Mouse (Mus musculus): ENCODE results near the gene Proser2. TPM values are rescaled to one million over a fixed set of nuclear protein-coding genes. Genes with fewer than 3 reads are reported as not detected.

Proser2 gene
- polyA plus RNA-seq, 1 experiment from 2014 or later = 5.8 TPM

- no peak overlapping the region for H3K9ac ChIP-seq
- no peaks in the 10 kb centered on the region for H3K27me3 ChIP-seq
- ATAC-seq (ENCODE audit: low FRiP score) = no peak
- no peaks in the 10 kb centered on the region for H3K4me1 ChIP-seq (replicated peaks)
- H3K27ac ChIP-seq = no peak overlapping the region
- no peak overlapping the region for H3K4me3 ChIP-seq
- no peak overlapping the region for H3K4me2 ChIP-seq
- H3K9me3 ChIP-seq = no peaks in the 10 kb centered on the region
- WGBS = 76% methylated on average over 10 of the region's 10 CpGs
- peaks cover 5% of the 10 kb centered on the region for H3K36me3 ChIP-seq
Observed at GRCm38 (mm10) chr2:6060071-6060804, 69.8 kb downstream of the Proser2 start.

- no peak overlapping the region for H3K9ac ChIP-seq
- H3K4me2 ChIP-seq = no peak overlapping the region
- WGBS = 95% methylated on average over 2 of the region's 2 CpGs
- H3K27me3 ChIP-seq = no peaks in the 10 kb centered on the region
- no peak overlapping the region for H3K4me3 ChIP-seq
- no peaks in the 10 kb centered on the region for H3K4me1 ChIP-seq (replicated peaks)
- no peak for ATAC-seq (ENCODE audit: low FRiP score)
- no peaks in the 10 kb centered on the region for H3K9me3 ChIP-seq
- H3K27ac ChIP-seq = no peak overlapping the region
- H3K36me3 ChIP-seq = peaks cover 11% of the 10 kb centered on the region
Observed at GRCm38 (mm10) chr2:6059291-6059690, 70.7 kb downstream of the Proser2 start.

GRCm38 (mm10) chr2:6056518-6056917 lies 73.5 kb downstream of the Proser2 start:
- Histone ChIP-seq H3K27me3 (no peaks in the 10 kb centered on the region), H3K4me3 (no peak overlapping the region), H3K9me3 (no peaks in the 10 kb centered on the region), H3K36me3 (peaks cover 27% of the 10 kb centered on the region), H3K27ac (no peak overlapping the region), H3K4me1 (replicated peaks) (no peaks in the 10 kb centered on the region), H3K4me2 (no peak overlapping the region), H3K9ac (no peak overlapping the region)
- WGBS = 93% methylated on average over 3 of the region's 3 CpGs
- ATAC-seq (ENCODE audit: low FRiP score) = no peak

- no peaks in the 10 kb centered on the region for H3K27me3 ChIP-seq
- WGBS = 76% methylated on average over 11 of the region's 11 CpGs
- no peaks in the 10 kb centered on the region for H3K4me1 ChIP-seq (replicated peaks)
- H3K4me3 ChIP-seq = no peak overlapping the region
- no peak overlapping the region for H3K4me2 ChIP-seq
- no peaks in the 10 kb centered on the region for H3K9me3 ChIP-seq
- H3K36me3 ChIP-seq = peaks cover 37% of the 10 kb centered on the region
- H3K9ac ChIP-seq = no peak overlapping the region
- H3K27ac ChIP-seq = no peak overlapping the region
- no peak for ATAC-seq (ENCODE audit: low FRiP score)
Observed at GRCm38 (mm10) chr2:6055466-6055865, 74.5 kb downstream of the Proser2 start.

- H3K27ac ChIP-seq = no peak overlapping the region
- no peaks in the 10 kb centered on the region for H3K4me1 ChIP-seq (replicated peaks)
- no peaks in the 10 kb centered on the region for H3K9me3 ChIP-seq
- WGBS = 92% methylated on average over 3 of the region's 3 CpGs
- no peak for ATAC-seq (ENCODE audit: low FRiP score)
- no peak overlapping the region for H3K9ac ChIP-seq
- no peaks in the 10 kb centered on the region for H3K27me3 ChIP-seq
- H3K4me3 ChIP-seq = no peak overlapping the region
- peaks cover 53% of the 10 kb centered on the region for H3K36me3 ChIP-seq
- no peak overlapping the region for H3K4me2 ChIP-seq
Observed at GRCm38 (mm10) chr2:6049018-6049417, 81.0 kb downstream of the Proser2 start.

GRCm38 (mm10) chr2:6048570-6048969 lies 81.4 kb downstream of the Proser2 start:
- no peak overlapping the region for H3K9ac ChIP-seq
- H3K4me1 ChIP-seq (replicated peaks) = no peaks in the 10 kb centered on the region
- WGBS = 87% methylated on average over 4 of the region's 4 CpGs
- no peaks in the 10 kb centered on the region for H3K9me3 ChIP-seq
- no peak overlapping the region for H3K27ac ChIP-seq
- no peaks in the 10 kb centered on the region for H3K27me3 ChIP-seq
- H3K4me3 ChIP-seq = no peak overlapping the region
- peaks cover 55% of the 10 kb centered on the region for H3K36me3 ChIP-seq
- no peak overlapping the region for H3K4me2 ChIP-seq
- ATAC-seq (ENCODE audit: low FRiP score) = no peak

Other genes starting within 250 kb of the Proser2 start
- 98.1 and 101 TPM in 2 replicates for gene Sec61a2, start 234.8 kb downstream of the Proser2 start, polyA plus RNA-seq (2015; fragmentation: Nextera tagmentation; extraction: Ambion mirVana)
- 7.1 and 7.4 TPM in 2 replicates for gene Dhtkd1, start 187.4 kb downstream of the Proser2 start, polyA plus RNA-seq (2015; fragmentation: Nextera tagmentation; extraction: Ambion mirVana)
- 9.1 and 10.1 TPM in 2 replicates for gene Upf2, start 178.7 kb downstream of the Proser2 start, polyA plus RNA-seq (2015; fragmentation: Nextera tagmentation; extraction: Ambion mirVana)
- gene Echdc3, start 82.8 kb upstream of the Proser2 start, polyA plus RNA-seq (2015; fragmentation: Nextera tagmentation; extraction: Ambion mirVana) = 1.8 and 2.3 TPM in 2 replicates
- 6.2 and 7.2 TPM in 2 replicates for gene Usp6nl, start 192.5 kb upstream of the Proser2 start, polyA plus RNA-seq (2015; fragmentation: Nextera tagmentation; extraction: Ambion mirVana)

Measured in hindbrain, embryonic 13.5 days (tissue).